Mouse (Mus musculus): ENCODE measurements around the gene Gm3173. TPM values are rescaled to one million over a fixed set of nuclear protein-coding genes. Genes with fewer than 3 reads are reported as not detected.

Gene Gm3173
- polyA plus RNA-seq (2014; fragmentation: Illumina TruSeq; extraction: RNeasy Lipid Tissue Mini Kit (QIAGEN cat#74804); ENCODE audit: low read depth, low replicate concordance) = 3.5 TPM

GRCm38 (mm10) chr14:4430692-4431091 is at the start of gene Gm3173:
Gene Gm3173 (plus strand): TSS chr14:4430992.

GRCm38 (mm10) chr14:4397226-4397625 is 33.6 kb upstream of the Gm3173 start, which contains the start of gene Gm3159:
Gene Gm3159 (plus strand): TSS chr14:4397526.

GRCm38 (mm10) chr14:4414965-4415835 is 15.6 kb upstream of the Gm3173 start, which contains the start of gene Gm3164:
Gene Gm3164 (plus strand): TSS chr14:4415448.

GRCm38 (mm10) chr14:4481445-4481844 is 50.7 kb downstream of the Gm3173 start, which contains the start of gene Gm3182:
Gene Gm3182 (plus strand): TSS chr14:4481745.

GRCm38 (mm10) chr14:4555105-4555504 is 124.3 kb downstream of the Gm3173 start, which contains the start of gene Gm3047:
Gene Gm3047 (plus strand): TSS chr14:4555405.

Other genes with a start within 250 kb of the Gm3173 start
- gene Gm2974, start 248.4 kb upstream of the Gm3173 start, polyA plus RNA-seq (2014; fragmentation: Illumina TruSeq; extraction: RNeasy Lipid Tissue Mini Kit (QIAGEN cat#74804); ENCODE audit: low read depth, low replicate concordance) = 0.22 TPM
- gene Gm3138, start 181.4 kb upstream of the Gm3173 start, polyA plus RNA-seq (2014; fragmentation: Illumina TruSeq; extraction: RNeasy Lipid Tissue Mini Kit (QIAGEN cat#74804); ENCODE audit: low read depth, low replicate concordance) = not detected
- not detected for gene Gm3149, start 113.7 kb upstream of the Gm3173 start, polyA plus RNA-seq (2014; fragmentation: Illumina TruSeq; extraction: RNeasy Lipid Tissue Mini Kit (QIAGEN cat#74804); ENCODE audit: low read depth, low replicate concordance)
- not detected for gene 2610042L04Rik, start 96.2 kb upstream of the Gm3173 start, polyA plus RNA-seq (2014; fragmentation: Illumina TruSeq; extraction: RNeasy Lipid Tissue Mini Kit (QIAGEN cat#74804); ENCODE audit: low read depth, low replicate concordance)
- gene Gm3159, start 33.5 kb upstream of the Gm3173 start, polyA plus RNA-seq (2014; fragmentation: Illumina TruSeq; extraction: RNeasy Lipid Tissue Mini Kit (QIAGEN cat#74804); ENCODE audit: low read depth, low replicate concordance) = not detected
- gene Gm3164, start 15.5 kb upstream of the Gm3173 start, polyA plus RNA-seq (2014; fragmentation: Illumina TruSeq; extraction: RNeasy Lipid Tissue Mini Kit (QIAGEN cat#74804); ENCODE audit: low read depth, low replicate concordance) = 0.88 TPM
- not detected for gene Gm3182, start 50.8 kb downstream of the Gm3173 start, polyA plus RNA-seq (2014; fragmentation: Illumina TruSeq; extraction: RNeasy Lipid Tissue Mini Kit (QIAGEN cat#74804); ENCODE audit: low read depth, low replicate concordance)
- not detected for gene Gm3047, start 124.4 kb downstream of the Gm3173 start, polyA plus RNA-seq (2014; fragmentation: Illumina TruSeq; extraction: RNeasy Lipid Tissue Mini Kit (QIAGEN cat#74804); ENCODE audit: low read depth, low replicate concordance)
- not detected for gene Gm8159, start 201.4 kb downstream of the Gm3173 start, polyA plus RNA-seq (2014; fragmentation: Illumina TruSeq; extraction: RNeasy Lipid Tissue Mini Kit (QIAGEN cat#74804); ENCODE audit: low read depth, low replicate concordance)
- not detected for gene Gm3239, start 233.2 kb downstream of the Gm3173 start, polyA plus RNA-seq (2014; fragmentation: Illumina TruSeq; extraction: RNeasy Lipid Tissue Mini Kit (QIAGEN cat#74804); ENCODE audit: low read depth, low replicate concordance)

All from sigmoid colon, adult 10 weeks (tissue).